Mouse (Mus musculus) megakaryocyte, embryonic 14.5 days (primary cell): Measurements from ENCODE around the gene Scube3. TPM values are rescaled to one million over a fixed set of nuclear protein-coding genes. Genes with fewer than 3 reads are reported as not detected.

Experiments
- H3K27me3 ChIP-seq: replicated peaks from 2 replicates; pipeline ENCODE3; 2012; ENCODE audit warnings: inconsistent platforms
- H3K36me3 ChIP-seq: replicated peaks from 2 replicates; pipeline ENCODE3; 2012; ENCODE audit warnings: low read length, inconsistent platforms, mixed read lengths
- H3K4me1 ChIP-seq: 2 replicates; pipeline ENCODE4 v1.6.1; 2012; ENCODE audit warnings: inconsistent platforms
- H3K4me3 ChIP-seq: replicated peaks from 2 replicates; pipeline ENCODE3; 2012; ENCODE audit warnings: moderate library complexity, mild to moderate bottlenecking, inconsistent platforms
- H3K9me3 ChIP-seq: 2 replicates; pipeline ENCODE4 v1.6.1; 2012; ENCODE audit warnings: inconsistent platforms
- FLI1 ChIP-seq: IDR thresholded peaks from 2 replicates; pipeline ENCODE4 v1.6.1; 2012; ENCODE audit warnings: low read length, inconsistent platforms, mixed read lengths
- GATA1 ChIP-seq: IDR thresholded peaks from 3 replicates; pipeline ENCODE4 v1.6.1; 2012; ENCODE audit warnings: mixed read lengths, low read length, inconsistent platforms, borderline replicate concordance
- polyA plus RNA-seq: library from polyadenylated mRNA; stranded (reverse); fragments of >175 nt; gene quantifications from 2 replicates; pipeline ENCODE4 v1.2.3, GENCODE M21; 2012; ENCODE audit warnings: low replicate concordance; ENCODE audit not compliant: insufficient read depth

Scube3 gene
- polyA plus RNA-seq, 1 experiment = not detected

- no peak overlapping the region for H3K4me3 ChIP-seq
- no peaks in the 10 kb centered on the region for H3K36me3 ChIP-seq
- H3K27me3 ChIP-seq = peaks cover 73% of the 10 kb centered on the region
- TF ChIP-seq GATA1 (no peak), FLI1 (no peak)
- no peaks in the 10 kb centered on the region for H3K9me3 ChIP-seq
- H3K4me1 ChIP-seq = peaks cover 7% of the 10 kb centered on the region; the same call in 1 of the 2 replicates
Measured at GRCm38 (mm10) chr17:28130391-28131125, 11.4 kb upstream of the Scube3 start.

DNA sequence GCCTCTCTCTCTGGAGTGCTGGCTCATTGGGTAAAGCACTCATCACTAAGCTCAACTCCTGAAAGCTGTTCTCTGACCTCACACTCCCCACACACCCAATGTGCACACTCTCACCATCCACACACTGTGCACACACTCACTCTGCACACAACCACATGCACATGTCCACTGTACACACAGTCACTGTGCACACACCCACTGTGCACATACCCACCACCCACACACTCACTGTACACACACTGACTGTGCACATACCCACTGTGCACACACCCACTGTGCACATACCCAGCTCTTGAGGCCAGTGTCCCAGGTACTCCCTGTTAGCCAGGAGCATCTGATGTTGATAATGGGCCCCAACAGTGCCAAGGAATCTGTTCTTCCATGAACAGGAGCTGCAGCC lies 10.8 kb upstream of the Scube3 start:
- Histone ChIP-seq H3K36me3 (no peaks in the 10 kb centered on the region), H3K4me1 (peaks cover 7% of the 10 kb centered on the region; the same call in 1 of the 2 replicates)
- no peak for TF ChIP-seq FLI1
- TF ChIP-seq GATA1 = no peak

DNA sequence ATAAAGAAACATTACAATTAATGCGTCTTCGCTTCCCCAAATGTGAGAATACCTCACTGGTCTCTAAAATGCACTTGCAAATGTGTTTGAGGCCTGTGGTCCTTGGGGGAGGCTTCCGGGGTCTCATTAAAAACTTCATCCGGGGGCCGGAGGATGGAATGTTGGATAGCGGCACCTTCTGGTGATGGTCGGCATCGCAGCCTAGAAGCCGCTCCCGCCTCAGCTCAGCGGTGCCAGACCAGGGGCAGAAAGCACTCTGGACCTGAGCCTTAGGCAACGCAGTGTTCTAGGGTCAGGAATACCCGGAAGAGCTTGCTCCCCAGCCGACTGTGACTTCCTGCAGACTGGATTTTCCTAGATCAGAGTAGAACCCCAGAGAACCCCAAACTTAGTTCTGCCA lies 8.7 kb upstream of the Scube3 start:
- Histone ChIP-seq H3K4me1 (peaks cover 7% of the 10 kb centered on the region; the same call in 1 of the 2 replicates), H3K27me3 (peaks cover 83% of the 10 kb centered on the region), H3K9me3 (peaks cover 6% of the 10 kb centered on the region; the same call in 1 of the 2 replicates), H3K4me3 (no peak overlapping the region), H3K36me3 (no peaks in the 10 kb centered on the region)
- no peak for TF ChIP-seq GATA1

More for the DNA sequence above, 10.8 kb upstream of the Scube3 start:
- H3K27me3 ChIP-seq = peaks cover 73% of the 10 kb centered on the region
- peak overlapping the region; percentile 73 for H3K4me3 ChIP-seq
- no peaks in the 10 kb centered on the region for H3K9me3 ChIP-seq

DNA sequence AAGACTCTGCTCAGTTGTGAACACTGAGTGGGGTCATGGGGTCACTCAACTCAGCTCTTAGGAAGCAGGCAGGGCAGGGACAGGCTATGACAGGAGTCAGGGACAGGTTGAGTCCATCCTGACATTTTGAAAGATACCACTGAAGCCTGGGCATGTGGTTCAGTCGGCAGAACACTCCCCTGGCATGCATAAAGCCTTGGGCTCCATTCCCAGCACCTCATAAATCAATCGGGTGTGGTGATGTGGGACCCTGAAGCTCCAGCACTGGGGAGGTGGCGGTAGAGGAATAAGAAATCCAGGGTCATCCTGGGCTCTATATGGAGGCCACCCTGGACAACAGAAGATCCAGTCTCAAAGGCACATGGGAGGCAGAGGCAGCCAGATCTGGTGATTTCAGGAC lies 6.4 kb upstream of the Scube3 start:
- TF ChIP-seq GATA1 (no peak), FLI1 (no peak)
- Histone ChIP-seq H3K4me3 (no peak overlapping the region), H3K36me3 (no peaks in the 10 kb centered on the region), H3K27me3 (peaks cover 87% of the 10 kb centered on the region), H3K9me3 (peaks cover 9% of the 10 kb centered on the region; the same call in 1 of the 2 replicates), H3K4me1 (peaks cover 7% of the 10 kb centered on the region; the same call in 1 of the 2 replicates)

DNA sequence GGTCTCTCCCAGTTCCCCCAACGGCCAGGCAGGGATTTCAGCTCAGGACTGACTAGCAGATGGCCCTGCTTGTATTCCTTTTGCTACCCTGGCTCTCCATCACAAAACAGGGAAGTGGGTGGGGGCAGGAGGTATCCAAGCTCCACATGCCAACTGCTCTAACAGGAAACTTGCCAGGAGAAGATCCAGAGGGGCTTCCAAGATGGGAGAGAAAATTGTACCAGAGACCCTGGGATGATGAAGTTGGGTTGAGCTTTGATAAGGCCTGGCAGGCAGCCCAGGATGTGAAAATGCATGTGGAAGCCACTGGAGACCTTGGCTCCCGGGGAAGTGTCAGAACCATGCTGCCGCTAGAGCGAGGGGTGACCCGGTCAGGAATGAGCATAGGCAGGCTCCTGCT lies 5.7 kb upstream of the Scube3 start:
- Histone ChIP-seq H3K9me3 (peaks cover 9% of the 10 kb centered on the region; the same call in 1 of the 2 replicates), H3K4me3 (no peak overlapping the region), H3K27me3 (peaks cover 91% of the 10 kb centered on the region), H3K36me3 (no peaks in the 10 kb centered on the region), H3K4me1 (peaks cover 9% of the 10 kb centered on the region)
- TF ChIP-seq FLI1 = no peak
- no peak for TF ChIP-seq GATA1

DNA sequence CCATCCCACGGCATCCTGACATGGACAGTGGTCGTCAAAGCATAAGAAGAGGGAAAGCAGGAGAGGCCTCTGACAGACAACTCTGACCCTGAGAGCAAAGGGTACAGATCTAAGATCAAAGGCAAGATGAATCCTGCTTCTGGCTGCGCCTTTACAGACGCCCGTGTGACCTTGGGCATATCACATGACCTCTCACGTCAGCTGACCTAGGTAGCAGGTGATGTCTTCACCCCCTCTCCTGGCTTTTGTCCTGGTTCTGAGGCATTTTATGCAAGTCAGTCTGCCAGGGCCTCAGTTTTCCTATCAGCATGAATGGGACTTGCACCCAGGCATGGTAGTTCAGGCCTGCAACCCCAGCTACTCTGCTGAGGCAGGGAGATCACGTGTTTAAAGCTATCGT lies 3.9 kb upstream of the Scube3 start:
- H3K4me3 ChIP-seq = no peak overlapping the region
- H3K27me3 ChIP-seq = peaks cover 94% of the 10 kb centered on the region
- peaks cover 24% of the 10 kb centered on the region for H3K4me1 ChIP-seq
- H3K9me3 ChIP-seq = peaks cover 9% of the 10 kb centered on the region; the same call in 1 of the 2 replicates
- TF ChIP-seq FLI1 (no peak), GATA1 (no peak)
- H3K36me3 ChIP-seq = no peaks in the 10 kb centered on the region

- H3K27me3 ChIP-seq = peaks cover 94% of the 10 kb centered on the region
- TF ChIP-seq FLI1 (no peak), GATA1 (no peak)
- peaks cover 26% of the 10 kb centered on the region for H3K4me1 ChIP-seq
- H3K9me3 ChIP-seq = peaks cover 9% of the 10 kb centered on the region; the same call in 1 of the 2 replicates
- no peaks in the 10 kb centered on the region for H3K36me3 ChIP-seq
- no peak overlapping the region for H3K4me3 ChIP-seq
Measured at GRCm38 (mm10) chr17:28138685-28139084, 3.3 kb upstream of the Scube3 start.

GRCm38 (mm10) chr17:28140431-28141204 lies 1.3 kb upstream of the Scube3 start:
- peaks cover 96% of the 10 kb centered on the region for H3K27me3 ChIP-seq
- H3K4me3 ChIP-seq = no peak overlapping the region

GRCm38 (mm10) chr17:28141205-28141650 lies 713 bp upstream of the Scube3 start:
- Histone ChIP-seq H3K4me1 (peaks cover 32% of the 10 kb centered on the region), H3K9me3 (peaks cover 9% of the 10 kb centered on the region; the same call in 1 of the 2 replicates), H3K4me3 (no peak overlapping the region), H3K27me3 (peaks cover 97% of the 10 kb centered on the region), H3K36me3 (no peaks in the 10 kb centered on the region)
- TF ChIP-seq FLI1 = no peak
- no peak for TF ChIP-seq GATA1

More at GRCm38 (mm10) chr17:28140431-28141204, 1.3 kb upstream of the Scube3 start:
- Histone ChIP-seq H3K36me3 (no peaks in the 10 kb centered on the region), H3K9me3 (peaks cover 9% of the 10 kb centered on the region; the same call in 1 of the 2 replicates), H3K4me1 (peaks cover 32% of the 10 kb centered on the region)
- TF ChIP-seq FLI1 (no peak), GATA1 (no peak)
